Mouse (Mus musculus): ENCODE measurements at regions not wholly inside any gene's neighbourhood (a gene's known extent, or its start where the extent isn't known, plus 50 kb on each side); places are given as distances from the start of the nearest gene placed in this dataset.

- Histone ChIP-seq H3K27ac (peak overlapping the region; percentile 2; the same call in 1 of the 2 replicates), H3K36me3 (no peaks in the 10 kb centered on the region), H3K4me3 (no peak overlapping the region), H3K4me2 (no peak overlapping the region), H3K9ac (no peak overlapping the region), H3K27me3 (no peaks in the 10 kb centered on the region), H3K9me3 (replicated peaks) (no peaks in the 10 kb centered on the region), H3K4me1 (replicated peaks) (peaks cover 7% of the 10 kb centered on the region; the same call in 1 of the 2 replicates)
- ATAC-seq (replicated peaks; ENCODE audit: insufficient number of reproducible peaks, insufficient read depth, low FRiP score, low read depth) = no peak
- 58% methylated on average over 8 of the region's 8 CpGs for WGBS
These were observed 162.9 kb upstream of the Sdk2 start for GRCm38 (mm10) chr11:114229763-114230162.

GRCm38 (mm10) chr11:114229196-114229595 lies 162.3 kb upstream of the Sdk2 start:
- peaks cover 7% of the 10 kb centered on the region; the same call in 1 of the 2 replicates for H3K4me1 ChIP-seq (replicated peaks)
- H3K4me3 ChIP-seq = no peak overlapping the region
- H3K9me3 ChIP-seq (replicated peaks) = no peaks in the 10 kb centered on the region
- no peaks in the 10 kb centered on the region for H3K27me3 ChIP-seq
- H3K36me3 ChIP-seq = no peaks in the 10 kb centered on the region
- H3K9ac ChIP-seq = no peak overlapping the region
- WGBS = 83% methylated on average over 6 of the region's 6 CpGs
- H3K4me2 ChIP-seq = no peak overlapping the region
- no peak for ATAC-seq (replicated peaks; ENCODE audit: insufficient number of reproducible peaks, insufficient read depth, low FRiP score, low read depth)
- peak overlapping the region; percentile 2; the same call in 1 of the 2 replicates for H3K27ac ChIP-seq

- Histone ChIP-seq H3K9ac (no peak overlapping the region), H3K27me3 (no peaks in the 10 kb centered on the region), H3K9me3 (replicated peaks) (peaks cover 4% of the 10 kb centered on the region; the same call in 1 of the 2 replicates), H3K27ac (no peak overlapping the region), H3K36me3 (no peaks in the 10 kb centered on the region), H3K4me2 (no peak overlapping the region), H3K4me1 (replicated peaks) (peaks cover 1% of the 10 kb centered on the region; the same call in 1 of the 2 replicates), H3K4me3 (no peak overlapping the region)
- no peak for ATAC-seq (replicated peaks; ENCODE audit: insufficient number of reproducible peaks, insufficient read depth, low FRiP score, low read depth)
- WGBS = 86% methylated on average over 13 of the region's 13 CpGs
These were observed 159.7 kb upstream of the Sdk2 start for GRCm38 (mm10) chr11:114226553-114226952.

GRCm38 (mm10) chr11:114224706-114225105 lies 157.9 kb upstream of the Sdk2 start:
- H3K27ac ChIP-seq = no peak overlapping the region
- H3K27me3 ChIP-seq = no peaks in the 10 kb centered on the region
- no peak overlapping the region for H3K4me3 ChIP-seq
- H3K9ac ChIP-seq = no peak overlapping the region
- H3K36me3 ChIP-seq = no peaks in the 10 kb centered on the region
- H3K4me1 ChIP-seq (replicated peaks) = peaks cover under 1% of the 10 kb centered on the region; the same call in 1 of the 2 replicates
- WGBS = 82% methylated on average over 2 of the region's 2 CpGs
- H3K9me3 ChIP-seq (replicated peaks) = peaks cover 4% of the 10 kb centered on the region; the same call in 1 of the 2 replicates
- no peak; the same call in 1 of the 2 replicates for ATAC-seq (replicated peaks; ENCODE audit: insufficient number of reproducible peaks, insufficient read depth, low FRiP score, low read depth)
- H3K4me2 ChIP-seq = no peak overlapping the region

GRCm38 (mm10) chr11:114223061-114223460 lies 156.2 kb upstream of the Sdk2 start:
- Histone ChIP-seq H3K9me3 (replicated peaks) (peaks cover 4% of the 10 kb centered on the region; the same call in 1 of the 2 replicates), H3K4me1 (replicated peaks) (peaks cover 16% of the 10 kb centered on the region), H3K4me3 (no peak overlapping the region), H3K9ac (no peak overlapping the region), H3K4me2 (no peak overlapping the region), H3K27ac (no peak overlapping the region), H3K36me3 (no peaks in the 10 kb centered on the region), H3K27me3 (no peaks in the 10 kb centered on the region)
- WGBS = 83% methylated on average over 3 of the region's 3 CpGs
- ATAC-seq (replicated peaks; ENCODE audit: insufficient number of reproducible peaks, insufficient read depth, low FRiP score, low read depth) = no peak

- Histone ChIP-seq H3K27ac (no peak overlapping the region), H3K4me2 (no peak overlapping the region), H3K4me1 (replicated peaks) (peaks cover 33% of the 10 kb centered on the region), H3K9me3 (replicated peaks) (peaks cover 4% of the 10 kb centered on the region; the same call in 1 of the 2 replicates), H3K36me3 (no peaks in the 10 kb centered on the region), H3K4me3 (no peak overlapping the region), H3K27me3 (no peaks in the 10 kb centered on the region), H3K9ac (no peak overlapping the region)
- no peak for ATAC-seq (replicated peaks; ENCODE audit: insufficient number of reproducible peaks, insufficient read depth, low FRiP score, low read depth)
- WGBS = 92% methylated on average over 2 of the region's 2 CpGs
These were observed 153.6 kb upstream of the Sdk2 start for GRCm38 (mm10) chr11:114220466-114220865.

GRCm38 (mm10) chr11:114218732-114219506 lies 152.1 kb upstream of the Sdk2 start:
- Histone ChIP-seq H3K9me3 (replicated peaks) (peaks cover 4% of the 10 kb centered on the region; the same call in 1 of the 2 replicates), H3K27me3 (no peaks in the 10 kb centered on the region), H3K9ac (no peak overlapping the region), H3K4me3 (no peak overlapping the region), H3K4me1 (replicated peaks) (peaks cover 33% of the 10 kb centered on the region), H3K36me3 (no peaks in the 10 kb centered on the region), H3K4me2 (peak overlapping the region; percentile 48), H3K27ac (peak overlapping the region; percentile 76)
- WGBS = 18% methylated on average over 9 of the region's 9 CpGs
- 0 out of 2 replicates have a peak, but pooled peaks have one; percentile 51 for ATAC-seq (replicated peaks; ENCODE audit: insufficient number of reproducible peaks, insufficient read depth, low FRiP score, low read depth)

- Histone ChIP-seq H3K36me3 (no peaks in the 10 kb centered on the region), H3K9ac (no peak overlapping the region), H3K4me1 (replicated peaks) (peaks cover 33% of the 10 kb centered on the region), H3K4me3 (peak overlapping the region; percentile 32), H3K4me2 (peak overlapping the region; percentile 59), H3K27ac (no peak overlapping the region), H3K27me3 (no peaks in the 10 kb centered on the region), H3K9me3 (replicated peaks) (no peaks in the 10 kb centered on the region)
- no peak for ATAC-seq (replicated peaks; ENCODE audit: insufficient number of reproducible peaks, insufficient read depth, low FRiP score, low read depth)
- WGBS = 11% methylated on average over 15 of the region's 15 CpGs
These were observed 150.5 kb upstream of the Sdk2 start for GRCm38 (mm10) chr11:114217245-114217757.

- Histone ChIP-seq H3K4me2 (peak overlapping the region; percentile 59; the same call in 1 of the 2 replicates), H3K4me1 (replicated peaks) (peaks cover 33% of the 10 kb centered on the region), H3K4me3 (no peak overlapping the region), H3K27me3 (no peaks in the 10 kb centered on the region), H3K36me3 (no peaks in the 10 kb centered on the region), H3K27ac (no peak overlapping the region), H3K9ac (no peak overlapping the region), H3K9me3 (replicated peaks) (no peaks in the 10 kb centered on the region)
- no peak for ATAC-seq (replicated peaks; ENCODE audit: insufficient number of reproducible peaks, insufficient read depth, low FRiP score, low read depth)
- WGBS = 25% methylated on average over 7 of the region's 7 CpGs
These were observed 149.6 kb upstream of the Sdk2 start for GRCm38 (mm10) chr11:114216493-114216892.

GRCm38 (mm10) chr11:114215256-114215655 lies 148.4 kb upstream of the Sdk2 start:
- H3K27me3 ChIP-seq = no peaks in the 10 kb centered on the region
- no peak overlapping the region for H3K27ac ChIP-seq
- H3K4me1 ChIP-seq (replicated peaks) = peaks cover 33% of the 10 kb centered on the region
- no peak overlapping the region for H3K9ac ChIP-seq
- ATAC-seq (replicated peaks; ENCODE audit: insufficient number of reproducible peaks, insufficient read depth, low FRiP score, low read depth) = no peak
- WGBS = 67% methylated on average over 8 of the region's 8 CpGs
- H3K4me2 ChIP-seq = no peak overlapping the region
- no peaks in the 10 kb centered on the region for H3K9me3 ChIP-seq (replicated peaks)
- no peak overlapping the region for H3K4me3 ChIP-seq
- no peaks in the 10 kb centered on the region for H3K36me3 ChIP-seq

GRCm38 (mm10) chr11:114212136-114212535 lies 145.3 kb upstream of the Sdk2 start:
- no peak overlapping the region for H3K4me2 ChIP-seq
- 49% methylated on average over 2 of the region's 2 CpGs for WGBS
- no peaks in the 10 kb centered on the region for H3K9me3 ChIP-seq (replicated peaks)
- peaks cover 8% of the 10 kb centered on the region for H3K4me1 ChIP-seq (replicated peaks)
- H3K4me3 ChIP-seq = no peak overlapping the region
- no peak overlapping the region for H3K27ac ChIP-seq
- H3K36me3 ChIP-seq = no peaks in the 10 kb centered on the region
- ATAC-seq (replicated peaks; ENCODE audit: insufficient number of reproducible peaks, insufficient read depth, low FRiP score, low read depth) = no peak
- no peaks in the 10 kb centered on the region for H3K27me3 ChIP-seq
- no peak overlapping the region for H3K9ac ChIP-seq
